Mouse (Mus musculus): Measurements from ENCODE around the gene Sgcd.

The Sgcd gene

DNA sequence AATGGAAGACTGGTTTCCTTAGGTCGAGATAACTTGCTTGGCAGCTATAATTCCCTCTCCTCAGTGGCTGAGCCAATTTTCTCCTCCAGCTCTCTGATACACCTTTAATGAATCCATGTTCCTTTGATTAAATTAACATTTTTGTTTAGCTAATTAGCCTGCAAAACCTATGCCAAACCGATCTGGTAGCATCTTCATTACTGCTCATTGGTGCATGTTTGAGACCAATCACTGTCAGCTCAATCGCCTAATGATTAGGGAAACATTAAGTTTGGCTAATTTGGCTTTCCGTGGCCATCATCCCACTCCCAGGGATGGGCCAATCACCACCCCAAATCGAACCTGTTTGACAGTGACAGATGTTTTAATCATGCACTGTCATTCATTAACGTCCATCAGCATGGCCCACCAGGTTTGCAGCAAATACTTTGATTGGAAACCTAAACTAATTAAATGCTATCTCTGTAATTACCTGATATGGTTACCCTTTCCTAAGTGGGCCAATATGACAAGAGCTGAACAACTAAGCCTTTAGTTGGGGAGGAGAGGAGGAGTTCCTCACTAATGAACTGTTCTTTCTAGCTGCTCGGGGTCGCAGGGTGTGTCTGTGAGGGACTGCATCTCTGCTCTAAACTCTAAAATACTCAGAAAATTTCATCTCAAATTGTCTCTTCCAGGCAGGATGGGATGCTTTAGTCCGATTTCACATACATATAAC is 724.3 kb downstream of the Sgcd start:
- no peak for DNase-seq (ENCODE audit: low spot score)

DNA sequence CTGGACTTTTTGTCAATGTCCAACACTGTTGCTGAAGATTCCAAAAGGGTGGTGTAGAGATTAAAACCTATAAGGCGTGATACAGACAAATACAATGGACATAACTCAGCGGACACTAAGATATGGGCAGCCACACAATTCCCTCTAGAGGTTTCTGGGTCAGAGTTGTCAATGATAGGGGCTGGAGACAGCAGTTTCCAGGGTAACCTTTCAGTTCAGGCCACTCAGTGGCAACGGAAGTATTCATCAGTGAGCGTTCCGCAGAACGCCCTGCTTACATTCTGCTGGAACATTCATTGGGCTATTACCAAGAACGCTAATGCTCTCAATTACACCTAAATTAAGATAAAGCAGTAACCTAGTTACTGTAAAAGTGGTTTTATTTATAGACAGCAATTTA is 738.5 kb downstream of the Sgcd start:
- DNase-seq (ENCODE audit: low spot score): no peak

DNA sequence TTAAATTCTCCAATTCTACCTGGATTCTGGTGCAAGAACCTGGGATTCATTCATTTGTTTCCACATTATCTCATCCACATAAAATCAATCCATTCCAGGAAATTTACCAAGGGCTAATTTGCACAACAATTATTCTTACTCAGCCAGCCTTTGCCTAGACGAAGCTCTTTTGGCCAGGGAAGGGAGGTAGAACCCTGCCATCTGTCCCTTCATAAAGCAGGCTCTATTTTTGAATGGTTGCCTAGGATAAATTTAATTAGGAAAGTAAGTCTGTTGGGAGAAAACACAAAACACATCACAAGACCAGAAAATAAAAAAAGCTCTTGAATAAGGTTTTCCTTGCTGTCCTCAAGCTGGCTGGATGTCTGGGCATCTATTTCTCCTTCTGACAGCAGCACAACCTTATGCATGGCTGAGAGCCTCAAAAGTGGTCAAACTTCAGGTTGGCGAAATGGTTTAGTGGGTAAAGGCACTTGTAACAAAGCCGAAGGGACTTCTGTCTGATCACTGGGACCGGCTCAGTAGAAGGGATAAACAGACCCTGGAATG is 740.4 kb downstream of the Sgcd start:
- DNase-seq (ENCODE audit: low spot score): no peak

- no peak for DNase-seq (ENCODE audit: low spot score)
Measured at GRCm38 (mm10) chr11:47247703-47248344, 740.9 kb downstream of the Sgcd start.

GRCm38 (mm10) chr11:47242401-47242800 is 746.4 kb downstream of the Sgcd start:
- no peak for DNase-seq (ENCODE audit: low spot score)

DNA sequence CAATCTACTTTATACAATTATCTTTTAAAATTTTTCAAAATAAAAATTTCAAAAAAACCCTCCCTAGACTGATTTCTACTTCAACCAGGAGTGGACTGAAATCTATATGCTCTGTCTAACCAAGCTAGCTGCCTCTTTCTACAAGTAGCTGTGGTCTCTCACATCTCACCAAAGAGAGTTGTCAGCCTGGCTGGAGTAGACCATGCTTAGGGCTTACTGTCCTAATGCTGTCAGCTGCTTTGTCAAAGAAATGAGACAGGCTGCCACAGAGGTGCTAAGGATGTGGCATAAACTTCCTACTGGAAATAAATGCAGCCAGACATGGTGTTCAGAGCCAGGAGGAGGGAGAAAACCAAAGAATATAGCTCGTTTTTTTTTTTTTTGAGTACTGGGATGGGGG is 760.5 kb downstream of the Sgcd start:
- DNase-seq (ENCODE audit: low spot score): no peak

DNA sequence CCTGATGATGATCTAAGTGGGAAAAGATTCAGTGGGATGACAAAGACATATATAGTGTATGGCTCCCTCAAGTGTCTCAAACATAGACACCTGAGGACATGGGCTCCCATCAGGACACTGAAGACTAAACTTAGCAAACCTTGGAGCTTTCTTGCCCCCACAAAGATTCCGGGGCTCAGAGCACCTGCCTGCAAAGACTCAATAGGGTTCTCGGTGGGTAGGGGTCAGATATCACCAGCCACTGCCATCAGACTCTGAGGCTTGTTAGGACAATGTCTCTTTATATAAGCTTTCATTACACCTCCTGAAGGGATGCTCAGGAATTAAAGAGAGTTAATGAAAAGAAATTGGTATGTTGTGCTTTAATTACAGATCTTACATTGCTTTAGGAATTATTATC is 764.6 kb downstream of the Sgcd start:
- DNase-seq (ENCODE audit: low spot score): no peak

DNA sequence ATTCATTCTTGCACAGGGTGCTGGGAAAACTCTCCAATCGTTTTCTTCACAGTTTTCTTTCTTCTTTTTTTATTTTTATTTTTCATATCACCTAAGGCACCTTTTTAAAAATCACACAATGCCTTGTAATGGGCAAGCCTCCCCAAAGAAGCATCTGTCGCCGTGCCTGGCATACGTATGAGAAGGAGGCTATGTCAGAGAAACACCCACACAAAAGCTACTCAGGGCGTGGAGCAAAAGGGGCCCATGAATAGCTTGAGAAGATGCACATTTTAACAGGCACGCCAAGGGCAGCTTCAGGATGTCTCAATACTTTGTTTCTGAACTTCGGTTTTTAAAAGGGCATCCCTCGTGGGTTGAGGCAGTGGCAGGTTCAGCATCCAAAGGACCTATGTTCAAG is 777.2 kb downstream of the Sgcd start:
- DNase-seq (ENCODE audit: low spot score): no peak

DNA sequence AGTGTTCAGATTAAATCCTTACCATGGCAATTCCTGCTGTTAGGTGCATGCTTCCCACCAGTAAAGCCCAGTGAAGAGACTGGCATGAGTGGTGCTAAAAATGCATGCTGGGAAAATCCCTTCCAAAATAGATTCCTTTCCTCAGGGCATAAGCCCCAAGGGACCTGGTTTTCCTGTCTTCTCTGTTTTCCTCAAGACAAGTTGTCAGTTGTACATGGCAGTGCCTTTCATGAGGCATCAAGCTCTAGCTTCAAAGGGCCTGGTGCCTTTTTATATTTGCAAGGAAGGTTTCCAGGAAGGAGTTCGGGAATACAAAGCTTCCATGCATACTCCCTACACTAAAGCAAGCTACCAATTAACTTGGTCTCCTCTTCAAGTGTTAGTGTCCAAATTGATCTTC is 782.3 kb downstream of the Sgcd start:
- DNase-seq (ENCODE audit: low spot score): no peak

DNA sequence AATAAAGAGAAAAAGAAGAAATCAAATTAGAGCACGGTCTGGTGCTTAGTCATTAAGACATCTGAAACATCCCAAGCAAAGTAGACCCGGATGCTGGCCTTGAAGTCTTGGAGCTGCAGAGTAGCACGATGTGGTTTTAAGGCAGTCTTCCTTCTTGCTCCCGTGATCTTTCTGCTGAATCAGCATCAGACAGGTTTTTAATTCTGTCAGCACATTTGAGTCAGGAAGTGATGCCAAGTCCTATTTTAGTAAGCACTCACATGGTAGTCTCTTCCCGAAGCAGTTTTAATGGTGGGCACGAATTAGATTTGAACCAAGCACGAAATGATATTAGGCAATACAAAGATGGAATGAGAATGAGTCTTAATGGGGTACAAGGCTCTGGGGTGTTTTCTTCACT is 789.7 kb downstream of the Sgcd start:
- DNase-seq (ENCODE audit: low spot score): no peak

DNA sequence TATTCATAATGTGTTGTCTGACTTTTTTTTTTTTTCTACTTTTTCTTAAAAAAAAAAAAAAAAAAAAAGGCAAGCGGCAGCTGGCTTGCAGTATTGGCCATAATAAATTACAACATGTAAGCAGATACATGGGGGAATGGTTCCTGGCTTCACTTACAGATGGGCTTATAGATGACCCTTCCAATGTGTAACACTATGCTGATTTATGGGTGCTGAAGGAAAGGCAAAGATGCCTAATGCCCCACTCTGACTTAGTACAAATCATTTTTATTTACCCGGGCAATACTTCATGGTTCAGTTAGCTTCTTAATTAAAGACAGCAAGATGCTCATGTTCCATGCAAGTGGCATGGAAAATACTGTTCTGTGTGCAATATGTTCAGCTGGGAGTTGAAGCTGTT is 800.2 kb downstream of the Sgcd start:
- DNase-seq (ENCODE audit: low spot score): no peak

GRCm38 (mm10) chr11:47174977-47175376 is 813.8 kb downstream of the Sgcd start:
- no peak for DNase-seq (ENCODE audit: low spot score)

DNA sequence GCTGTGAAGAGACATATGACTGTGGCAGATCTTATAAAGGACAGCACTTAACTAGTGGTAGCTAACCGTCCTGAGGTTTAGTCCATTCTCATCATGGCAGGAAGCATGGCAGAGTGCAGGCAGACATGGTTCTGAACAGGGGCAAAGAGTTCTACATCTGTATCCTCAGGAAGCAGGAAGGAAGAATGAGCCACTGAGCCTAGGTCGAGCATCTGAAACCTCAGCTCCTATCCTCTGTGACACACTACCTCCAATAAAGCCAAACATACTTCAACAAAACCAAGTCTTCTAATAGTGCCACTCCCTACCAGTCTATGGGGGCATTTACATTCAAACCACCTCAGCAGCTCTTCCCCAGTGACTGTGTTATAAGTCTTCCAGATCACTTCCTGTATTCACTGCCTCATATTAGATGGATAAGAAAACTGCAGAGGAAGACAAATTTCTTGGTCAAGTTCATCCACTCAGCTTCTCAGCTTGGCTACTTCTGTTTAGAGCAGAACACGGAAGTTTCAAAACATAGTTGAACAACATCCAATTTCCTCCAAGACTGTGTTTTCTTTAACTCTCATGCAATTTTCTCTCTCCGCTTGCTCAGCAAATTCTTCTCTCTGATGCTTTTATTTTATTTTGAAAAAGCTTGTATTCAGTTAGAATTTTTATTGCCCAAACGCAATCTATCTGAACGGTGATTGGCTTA is 817.7 kb downstream of the Sgcd start:
- DNase-seq (ENCODE audit: low spot score): no peak

DNA sequence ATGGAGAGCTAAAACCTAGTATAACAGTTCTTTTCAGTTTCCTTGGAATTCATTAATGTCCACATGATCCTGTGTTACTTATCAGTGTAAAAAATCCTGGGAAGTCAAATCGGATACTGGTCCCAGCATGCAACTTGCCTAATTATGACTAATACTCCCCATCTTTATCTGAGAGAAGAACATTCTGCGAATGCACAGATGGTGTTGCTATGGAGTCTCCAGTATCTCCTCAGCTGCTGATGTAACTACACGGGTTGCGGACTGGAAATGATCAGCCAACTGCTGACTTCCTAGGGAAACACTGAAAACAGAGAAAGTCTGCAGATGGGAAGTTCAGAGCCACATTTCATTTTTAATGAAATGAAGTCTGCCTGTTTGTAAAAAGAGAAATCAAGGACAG is 821.4 kb downstream of the Sgcd start:
- DNase-seq (ENCODE audit: low spot score): no peak

GRCm38 (mm10) chr11:47158089-47158488 is 830.7 kb downstream of the Sgcd start:
- no peak for DNase-seq (ENCODE audit: low spot score)

DNA sequence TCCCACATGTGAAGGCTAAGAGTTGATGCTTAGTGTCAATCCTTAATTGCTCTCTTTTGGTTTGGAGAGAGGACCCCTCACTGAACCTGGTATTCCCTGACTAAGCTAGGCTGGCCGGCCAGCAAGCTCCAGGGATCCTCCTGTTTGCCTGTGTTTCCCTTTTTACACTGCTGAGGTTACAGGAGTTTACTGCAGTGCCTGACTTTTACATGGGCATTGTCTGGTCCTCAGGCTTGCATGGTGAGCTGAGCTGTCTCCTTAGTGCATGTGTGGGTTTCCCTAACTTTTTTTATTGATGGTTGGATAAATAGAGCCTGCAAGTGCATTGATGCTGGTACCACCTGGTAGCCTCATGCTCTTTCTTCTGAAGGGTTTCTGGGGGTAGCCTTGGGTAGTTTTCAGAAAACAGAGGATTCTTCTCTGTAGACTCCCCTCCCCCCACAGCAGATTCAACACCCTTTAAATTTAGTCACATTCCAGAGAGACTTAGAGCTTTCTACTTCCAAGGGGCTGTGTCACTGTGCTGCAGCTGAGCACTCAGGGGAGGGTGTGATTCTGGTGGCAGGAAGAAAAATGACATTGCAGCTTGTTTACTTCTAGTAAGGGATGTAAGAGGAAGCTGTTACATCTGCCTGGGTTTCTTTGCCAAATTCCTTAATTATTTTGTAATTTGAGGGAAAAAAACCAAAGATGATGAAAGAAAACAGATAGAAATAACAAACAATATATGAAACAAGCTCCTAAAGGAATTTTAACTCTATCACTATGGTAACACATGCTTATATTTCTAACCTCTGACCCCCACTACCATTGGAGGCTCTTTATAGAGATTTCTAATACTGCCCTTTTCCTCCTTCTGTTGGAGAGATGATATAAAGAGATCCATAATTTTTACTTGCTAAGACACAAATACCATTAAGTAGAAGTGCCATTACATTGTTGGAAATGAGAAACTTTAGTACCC is 831.8 kb downstream of the Sgcd start:
- DNase-seq (ENCODE audit: low spot score): no peak

DNA sequence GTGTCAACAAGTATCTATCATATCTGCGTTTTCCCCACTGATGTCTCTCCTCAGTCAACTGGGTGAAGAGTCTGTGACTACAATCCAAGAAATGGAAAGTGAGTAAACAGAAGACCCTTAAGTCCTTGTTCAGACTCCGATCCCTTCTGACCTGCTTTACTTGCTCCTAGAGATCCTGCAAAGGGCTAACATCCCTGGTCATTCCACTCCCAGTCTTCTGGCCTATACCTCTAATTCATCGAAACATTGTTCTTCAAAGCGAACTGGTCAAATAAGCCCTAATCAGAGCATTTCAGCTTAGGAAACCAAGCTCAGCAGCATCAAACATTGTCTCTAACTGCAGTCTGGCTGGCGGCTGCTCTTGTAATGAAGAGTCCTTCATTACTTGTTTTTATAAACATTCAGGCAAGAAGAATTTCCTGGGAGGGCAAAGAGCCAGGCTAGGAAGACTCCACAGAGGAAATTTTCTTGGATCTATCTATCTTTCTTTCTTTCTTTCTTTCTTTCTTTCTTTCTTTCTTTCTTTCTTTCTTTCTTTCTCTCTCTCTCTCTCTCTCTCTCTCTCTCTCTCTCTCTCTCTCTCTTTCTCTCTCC is 833.8 kb downstream of the Sgcd start:
- no peak for DNase-seq (ENCODE audit: low spot score)

GRCm38 (mm10) chr11:47149607-47150006 is 839.2 kb downstream of the Sgcd start:
- DNase-seq (ENCODE audit: low spot score): no peak

- DNase-seq (ENCODE audit: low spot score): no peak
Measured at GRCm38 (mm10) chr11:47139867-47140266, 848.9 kb downstream of the Sgcd start.

DNA sequence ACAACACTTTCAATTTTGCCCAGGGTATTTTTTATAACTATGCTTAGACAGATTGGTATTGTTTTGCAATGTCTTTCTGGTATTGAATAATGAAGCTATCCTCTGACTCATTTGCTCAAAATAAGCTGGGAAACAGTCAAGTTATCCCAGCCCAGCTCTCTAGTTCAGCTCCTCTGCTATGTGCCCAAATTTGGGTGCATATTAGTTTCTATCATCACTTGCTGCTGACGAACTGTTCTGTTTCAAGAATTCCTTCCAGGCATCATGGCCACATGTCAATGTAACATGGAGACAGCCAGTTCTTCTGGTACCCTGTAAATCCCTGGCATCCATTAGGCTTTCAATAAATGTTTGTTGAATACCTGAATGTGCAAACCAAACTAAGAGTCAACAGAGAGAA is 849.5 kb downstream of the Sgcd start:
- DNase-seq (ENCODE audit: low spot score): no peak

DNA sequence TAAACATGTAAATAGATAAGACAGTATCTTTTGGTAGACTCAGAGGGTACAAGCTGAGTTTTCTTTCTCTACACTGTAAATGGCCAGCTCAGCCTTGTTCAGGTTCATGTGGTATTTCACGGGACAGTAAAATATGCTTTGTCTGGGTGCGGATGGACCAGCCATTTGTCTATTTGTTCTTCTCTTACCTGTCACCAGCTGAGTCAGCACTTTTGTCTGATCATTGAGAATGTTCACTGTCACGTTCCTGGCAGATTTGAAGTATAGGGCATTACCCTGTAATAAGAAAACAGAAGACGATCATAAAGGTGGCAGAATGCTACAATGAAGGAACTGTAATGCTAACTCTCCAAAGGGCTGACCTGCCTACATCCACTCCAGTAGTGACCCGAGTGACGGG is 856.4 kb downstream of the Sgcd start:
- no peak for DNase-seq (ENCODE audit: low spot score)

DNA sequence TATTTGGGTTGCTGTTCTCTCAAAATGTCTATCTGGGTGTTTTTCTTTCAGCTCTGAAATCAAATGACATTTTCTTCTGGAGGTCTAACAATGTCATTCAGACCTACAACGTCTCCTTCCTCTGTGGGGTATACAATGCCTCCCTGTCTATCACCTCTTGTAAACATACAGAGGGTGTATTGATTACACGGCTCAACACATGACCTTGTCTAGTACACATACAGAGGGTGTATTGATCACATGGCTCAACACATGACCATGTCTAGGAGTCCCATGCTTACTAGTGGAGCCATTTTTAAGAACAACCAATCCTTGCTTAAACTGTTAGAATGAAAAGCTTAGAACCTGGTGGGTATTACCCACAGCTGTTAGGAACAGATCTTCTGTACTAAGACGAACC is 858.3 kb downstream of the Sgcd start:
- no peak for DNase-seq (ENCODE audit: low spot score)

Measured in urinary bladder, postnatal 25 days (tissue).